Mouse (Mus musculus) embryonic fibroblast, embryonic 13.5 days (primary cell): ENCODE data around the gene Serpinb5. TPM values are rescaled to one million over a fixed set of nuclear protein-coding genes. Genes with fewer than 3 reads are reported as not detected.
"Not testable (repeated sequence)": the region's sequence is repeated elsewhere in the genome, so short reads cannot be mapped to it uniquely, and the experiment has no call there.

Experiments used
- H3K27ac ChIP-seq: 2 replicates; pipeline ENCODE4 v1.5.1; 2012; ENCODE audit warnings: low read length, control low read depth, inconsistent platforms; ENCODE audit not compliant: insufficient read depth
- H3K4me1 ChIP-seq: 2 replicates; pipeline ENCODE4 v1.6.1; 2011; ENCODE audit warnings: low read length; ENCODE audit not compliant: control insufficient read depth, insufficient read depth
- H3K4me3 ChIP-seq: 2 replicates; pipeline ENCODE4 v1.5.1; 2011; ENCODE audit warnings: mild to moderate bottlenecking, control low read depth, low read length; ENCODE audit not compliant: insufficient read depth
- CTCF ChIP-seq: IDR thresholded peaks from 2 replicates; pipeline ENCODE4 v1.5.1; 2011; ENCODE audit warnings: mild to moderate bottlenecking, control low read depth, low read length, moderate library complexity, borderline replicate concordance; ENCODE audit not compliant: insufficient read depth
- POLR2A ChIP-seq: IDR thresholded peaks from 2 replicates; pipeline ENCODE4 v1.6.1; 2011; ENCODE audit warnings: low read depth, mild to moderate bottlenecking, control low read depth, low read length, moderate library complexity
- polyA plus RNA-seq: library from polyadenylated mRNA; stranded (reverse); fragments of >200 nt; gene quantifications from 2 replicates; pipeline ENCODE4 v1.2.4, GENCODE M21; 2011; ENCODE audit warnings: low read depth; ENCODE audit not compliant: missing spikeins, insufficient read length

Gene Serpinb5
- polyA plus RNA-seq, 1 experiment, result not detected

DNA sequence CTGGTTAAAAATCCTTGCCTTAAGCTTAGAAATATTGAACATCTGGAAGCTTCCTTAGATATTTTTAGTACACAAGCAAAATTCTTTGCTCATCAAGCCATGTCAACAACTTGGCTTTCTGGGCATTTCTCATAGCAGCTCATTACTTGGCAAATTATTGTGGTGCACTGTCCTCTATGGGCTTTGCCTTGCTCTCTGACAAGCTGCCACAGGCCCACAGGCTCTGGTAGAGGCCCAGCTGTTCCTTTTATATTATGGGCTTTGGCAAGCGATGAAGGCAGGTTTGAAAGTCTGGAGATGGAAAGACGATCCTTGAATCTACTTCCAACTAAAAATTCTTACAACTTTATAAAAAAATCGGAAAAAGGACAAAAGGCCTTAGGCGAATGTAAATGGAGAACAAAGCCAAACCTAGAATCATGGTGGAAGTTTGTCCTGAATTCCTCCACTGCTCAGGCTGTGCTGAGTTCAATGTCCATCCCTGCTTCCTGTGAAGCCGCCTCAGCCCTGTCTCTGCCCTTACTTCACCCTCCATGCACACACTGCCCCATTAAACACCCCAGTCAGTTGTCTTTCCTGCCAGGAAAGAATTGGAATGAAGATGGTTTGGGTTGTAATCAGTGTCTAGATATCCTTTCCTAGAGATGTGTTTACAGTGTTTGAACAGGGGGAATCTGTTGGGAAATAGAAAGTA is 14.4 kb downstream of the Serpinb5 start:
- H3K27ac ChIP-seq, result no peak overlapping the region
- TF ChIP-seq POLR2A (no peak), CTCF (no peak)

DNA sequence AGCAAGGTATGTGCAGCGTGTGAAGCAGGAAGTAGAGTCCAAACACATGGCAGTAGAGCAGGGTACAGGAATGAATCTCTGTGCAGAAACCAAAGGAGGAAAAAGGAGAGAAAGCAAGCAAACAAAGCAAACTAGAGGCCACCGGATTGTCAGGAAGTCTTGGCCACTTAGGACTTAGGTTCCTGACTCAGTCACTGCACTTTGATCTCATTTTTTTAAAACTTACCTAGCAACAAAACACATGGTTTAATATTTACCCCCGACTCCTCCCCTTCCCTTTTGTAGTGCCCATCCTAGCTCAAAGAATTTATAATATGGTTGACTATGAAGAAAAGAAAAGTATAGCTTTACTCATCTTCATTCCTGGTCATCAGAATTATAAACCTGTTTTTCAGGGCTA is 15.2 kb downstream of the Serpinb5 start:
- TF ChIP-seq POLR2A, result no peak
- TF ChIP-seq CTCF, result no peak
- H3K4me3 ChIP-seq, result no peak overlapping the region
- H3K27ac ChIP-seq, result no peak overlapping the region
- no peaks in the 10 kb centered on the region for H3K4me1 ChIP-seq

More for the DNA sequence above, 14.4 kb downstream of the Serpinb5 start:
- Histone ChIP-seq H3K4me3 (no peak overlapping the region), H3K4me1 (no peaks in the 10 kb centered on the region)

DNA sequence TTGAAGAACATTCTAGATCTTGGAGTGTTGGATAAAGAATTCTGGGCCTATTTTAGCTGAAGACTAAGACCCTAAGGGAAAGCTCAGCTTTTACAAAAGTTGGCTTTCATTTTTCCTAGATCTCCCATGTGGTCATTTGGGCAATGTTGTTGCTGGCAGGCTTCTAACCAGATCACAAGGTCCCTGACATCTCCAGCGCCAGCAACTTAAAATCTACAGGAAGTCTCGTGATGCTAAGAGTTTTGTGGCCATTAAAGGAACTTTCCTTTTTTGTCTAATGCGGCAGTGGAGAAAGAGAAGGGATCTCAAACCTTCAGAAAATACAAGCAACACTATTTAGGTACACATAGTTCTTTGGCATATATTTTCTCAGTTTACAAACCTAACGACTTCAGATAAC is 21.8 kb downstream of the Serpinb5 start:
- Histone ChIP-seq H3K4me1 (no peaks in the 10 kb centered on the region), H3K4me3 (no peak overlapping the region), H3K27ac (no peak overlapping the region)
- TF ChIP-seq POLR2A (no peak), CTCF (no peak)

DNA sequence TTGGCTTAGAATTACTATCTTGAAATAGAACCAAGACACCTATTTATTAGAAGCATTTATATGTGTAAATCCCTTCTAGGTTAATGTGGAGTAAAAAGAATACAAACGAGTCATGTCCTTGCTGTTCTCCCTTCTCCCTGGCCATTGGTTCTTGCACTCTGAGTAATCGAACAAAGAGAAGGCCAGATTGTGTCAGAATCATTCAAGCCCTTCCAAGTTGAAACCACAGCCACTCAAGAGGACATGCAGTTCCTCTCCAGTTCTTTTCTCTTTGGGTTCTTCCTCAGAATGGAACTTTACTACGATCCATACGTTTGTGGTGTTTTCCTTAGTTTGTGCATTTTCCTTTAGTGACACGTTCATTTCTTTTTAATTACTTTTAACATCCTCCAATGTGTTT is 22.4 kb downstream of the Serpinb5 start:
- Histone ChIP-seq H3K4me3 (no peak overlapping the region), H3K4me1 (no peaks in the 10 kb centered on the region), H3K27ac (no peak overlapping the region)
- TF ChIP-seq CTCF (no peak), POLR2A (no peak)

DNA sequence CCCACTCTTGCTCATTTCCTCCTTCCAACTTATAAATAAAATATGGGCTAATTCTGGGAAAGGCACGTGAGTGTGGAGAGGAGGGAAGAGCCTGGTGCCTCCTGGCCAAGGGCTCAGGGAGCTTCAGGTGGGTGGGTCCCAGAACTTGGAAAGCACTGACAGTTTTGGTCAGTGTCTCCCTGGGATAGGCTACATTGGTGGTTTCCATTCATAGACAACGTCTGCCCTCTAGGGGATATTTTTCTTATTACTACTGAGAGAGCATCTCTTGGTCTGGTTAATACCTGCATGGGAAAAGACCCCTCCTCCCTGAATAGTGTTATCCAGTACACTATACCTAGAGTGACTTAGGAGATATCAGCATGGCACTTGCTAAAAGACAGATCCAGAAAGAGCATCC is 22.8 kb downstream of the Serpinb5 start:
- Histone ChIP-seq H3K4me1 (no peaks in the 10 kb centered on the region), H3K4me3 (no peak overlapping the region), H3K27ac (no peak overlapping the region)
- TF ChIP-seq POLR2A (no peak), CTCF (no peak)

DNA sequence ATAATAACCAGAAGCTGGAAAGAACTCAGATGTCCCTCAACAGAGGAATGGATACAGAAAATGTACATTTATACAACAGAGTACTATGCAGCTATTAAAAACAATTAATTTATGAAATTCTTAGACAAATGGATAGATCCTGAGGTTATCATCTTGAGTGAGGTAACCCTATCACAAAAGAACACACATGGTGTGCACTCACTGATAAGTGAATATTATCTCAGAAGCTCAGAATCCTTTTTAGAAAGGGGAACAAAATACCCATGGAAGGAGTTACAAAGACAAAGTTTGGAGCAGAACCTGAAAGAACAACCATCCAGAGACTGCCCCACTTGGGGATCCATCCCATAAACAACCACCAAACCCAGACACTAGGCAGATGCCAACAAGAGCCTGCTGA is 34.2 kb downstream of the Serpinb5 start:
- not testable (repeated sequence) for H3K4me1 ChIP-seq, H3K4me3 ChIP-seq, H3K27ac ChIP-seq

DNA sequence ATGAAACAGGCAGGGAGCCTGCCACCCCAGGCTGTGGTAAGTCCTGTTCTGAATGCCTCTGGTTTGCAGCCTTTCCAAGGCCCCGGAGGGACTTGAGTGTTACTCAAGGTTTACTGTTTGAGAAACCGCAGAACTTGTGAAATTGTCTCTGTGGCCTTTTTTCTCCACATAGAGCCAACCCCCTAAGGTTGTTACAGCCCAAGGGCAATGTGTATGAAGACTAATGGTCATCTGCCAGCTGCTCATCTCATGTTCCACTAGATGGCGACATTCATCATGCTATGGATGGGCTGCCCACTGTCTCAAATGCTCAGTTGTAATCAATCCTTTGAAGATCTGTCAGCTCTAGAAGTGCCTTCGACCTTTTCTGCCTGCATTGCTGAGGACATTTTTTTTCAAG is 40.4 kb downstream of the Serpinb5 start:
- Histone ChIP-seq H3K4me3 (no peak overlapping the region), H3K27ac (no peak overlapping the region), H3K4me1 (no peaks in the 10 kb centered on the region)
- TF ChIP-seq CTCF (0 out of 2 replicates have a peak, but pooled peaks have one; percentile 8), POLR2A (no peak)

DNA sequence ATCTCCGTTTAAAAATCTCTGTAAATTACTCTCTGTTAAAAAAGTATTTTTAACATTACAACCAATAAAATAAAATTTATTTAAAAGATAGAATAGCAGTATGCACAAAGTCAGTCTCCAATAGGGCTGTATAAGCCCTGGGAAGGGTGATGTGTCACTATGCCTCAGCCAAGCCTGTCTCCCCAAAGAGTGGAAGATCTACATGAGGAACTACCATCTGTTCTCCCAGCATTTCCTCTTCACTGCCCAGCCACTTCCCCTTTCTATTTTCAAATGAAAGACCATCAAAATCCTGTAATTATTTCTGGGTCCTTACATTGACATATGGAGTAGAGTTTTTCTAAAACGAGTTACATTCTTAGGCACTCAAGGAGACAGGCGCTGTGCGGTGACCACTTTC is 71.0 kb downstream of the Serpinb5 start:
- no peak for TF ChIP-seq POLR2A
- TF ChIP-seq CTCF, result no peak
- Histone ChIP-seq H3K4me3 (no peak overlapping the region), H3K4me1 (no peaks in the 10 kb centered on the region), H3K27ac (no peak overlapping the region)

Other genes with a start within 250 kb of the Serpinb5 start
- 5.3 and 6.5 TPM in 2 replicates for gene Bcl2, start 146.9 kb upstream of the Serpinb5 start, polyA plus RNA-seq
- gene Kdsr, start 101.4 kb upstream of the Serpinb5 start, polyA plus RNA-seq, result 31.6 and 38.1 TPM in 2 replicates
- gene Vps4b, start 64.4 kb upstream of the Serpinb5 start, polyA plus RNA-seq, result 77.5 and 91.3 TPM in 2 replicates
- not detected in 2 replicates for gene Serpinb12, start 73.3 kb downstream of the Serpinb5 start, polyA plus RNA-seq
- gene Serpinb13, start 119.8 kb downstream of the Serpinb5 start, polyA plus RNA-seq, result not detected in 2 replicates
- gene Serpinb3a, start 191.1 kb downstream of the Serpinb5 start, polyA plus RNA-seq, result not detected in 2 replicates
- gene Serpinb3d, start 222.3 kb downstream of the Serpinb5 start, polyA plus RNA-seq, result not detected in 2 replicates